Mouse (Mus musculus) gastrocnemius, adult 8-10 months (tissue): ENCODE data around the gene Trim3. TPM values are rescaled to one million over a fixed set of nuclear protein-coding genes. Genes with fewer than 3 reads are reported as not detected.

Experiments used
- DNase-seq, 2 experiments: peaks; one replicate each; pipeline ENCODE4 v3.0.0; 2022; ENCODE audit warnings: low spot score in 2 of 2
- total RNA-seq, 4 experiments: library from RNA; stranded (reverse); gene quantifications; 2 replicates each; pipeline ENCODE4 v1.2.4; 2022

Trim3 gene
- total RNA-seq, 4 experiments from 2014 or later, result 10.0 to 14.9 (median 12.3) TPM

GRCm38 (mm10) chr7:105611767-105612166 lies 21.6 kb downstream of the Trim3 start:
- DNase-seq, result no peak

DNA sequence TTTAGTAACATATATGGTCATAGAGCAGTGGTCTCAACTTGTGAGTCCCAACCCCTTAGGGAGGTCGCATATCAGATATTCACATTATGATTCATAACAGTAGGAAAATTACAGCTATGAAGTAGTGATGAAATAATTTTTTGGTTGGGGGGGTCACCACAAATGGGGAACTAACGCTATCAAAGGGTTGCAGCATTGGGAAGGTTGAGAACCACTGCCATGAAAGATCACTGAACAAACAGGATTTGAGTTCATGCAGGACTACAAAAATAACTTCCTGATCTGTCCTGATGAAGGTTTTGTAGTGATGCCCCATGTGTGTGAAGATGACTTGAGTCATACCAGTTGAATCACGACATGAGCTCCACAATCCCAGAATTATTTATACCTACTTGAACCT lies 24.9 kb downstream of the Trim3 start:
- DNase-seq, result no peak

GRCm38 (mm10) chr7:105602860-105603623 lies 30.3 kb downstream of the Trim3 start:
- peak; percentile 29 to 34 for DNase-seq

DNA sequence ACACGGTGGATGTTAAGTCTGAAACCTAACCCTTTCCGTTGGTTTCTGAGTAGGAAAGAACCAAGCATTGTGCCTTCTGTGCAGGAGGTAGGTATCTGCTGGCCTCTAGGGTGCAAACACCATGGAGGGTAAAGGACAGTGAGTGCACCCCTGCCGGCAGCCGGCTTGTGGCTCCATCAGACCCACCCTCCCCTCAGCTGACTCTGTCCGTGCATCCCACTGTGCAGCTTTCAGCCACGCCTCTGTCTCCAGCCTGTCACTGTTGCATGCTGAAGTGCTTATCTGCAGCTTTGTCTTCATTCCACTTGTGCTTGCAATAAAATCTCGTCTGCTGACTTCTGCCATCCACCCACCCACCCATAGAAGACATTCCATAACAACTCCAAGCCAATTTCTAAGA lies 43.3 kb downstream of the Trim3 start:
- DNase-seq, result no peak

GRCm38 (mm10) chr7:105588325-105588912 lies 45.0 kb downstream of the Trim3 start:
- DNase-seq, result no peak

DNA sequence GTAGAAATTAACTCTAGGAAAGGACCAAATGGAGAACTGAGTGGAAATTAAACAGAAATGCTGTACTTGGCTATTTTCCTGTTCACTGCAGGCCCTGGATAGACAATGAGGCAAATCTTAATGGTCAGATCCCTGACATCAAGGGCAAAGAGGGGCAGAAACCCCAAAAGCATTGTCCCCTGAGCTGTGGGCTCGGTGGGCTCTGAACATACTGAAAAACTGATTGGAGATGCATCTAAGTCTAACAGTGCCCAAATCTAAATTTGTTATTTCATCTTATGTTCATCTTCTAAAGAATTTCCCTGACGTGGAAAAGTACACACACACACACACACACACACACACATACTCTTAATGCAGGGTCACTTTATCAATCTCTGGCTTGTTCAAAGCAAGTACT lies 51.4 kb downstream of the Trim3 start:
- DNase-seq, result no peak

GRCm38 (mm10) chr7:105581094-105581703 lies 52.2 kb downstream of the Trim3 start, which contains the start of gene Apbb1:
Apbb1 (minus strand) TSS chr7:105581653.
- peak; percentile 58 to 65 for DNase-seq

- DNase-seq, result no peak
Observed at GRCm38 (mm10) chr7:105580627-105581089, 52.7 kb downstream of the Trim3 start.

- no peak for DNase-seq
Observed at GRCm38 (mm10) chr7:105578481-105578880, 54.9 kb downstream of the Trim3 start.

DNA sequence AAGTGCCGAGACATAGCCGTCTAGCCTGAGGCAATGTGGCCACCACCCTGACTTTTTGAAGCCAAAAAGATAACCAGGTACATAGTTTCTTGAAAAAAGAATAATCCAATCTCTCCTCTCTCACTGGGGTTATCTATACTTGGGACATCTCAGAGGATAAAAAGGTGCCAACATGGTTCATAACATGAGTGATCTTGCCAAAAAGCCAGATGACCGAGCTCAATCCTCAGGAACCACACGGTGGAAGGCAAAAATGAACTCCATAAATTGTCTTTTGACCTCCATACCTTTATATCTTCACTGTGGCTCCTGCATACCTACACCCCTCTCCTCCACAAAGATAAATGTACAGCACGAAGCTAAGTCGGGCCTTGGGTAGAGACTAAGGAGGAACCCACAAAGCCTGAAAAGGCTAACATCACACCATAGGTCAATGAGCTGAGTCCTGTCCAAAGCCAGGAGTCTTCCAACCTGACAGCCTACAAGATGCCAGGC lies 55.9 kb downstream of the Trim3 start:
- DNase-seq, result no peak

DNA sequence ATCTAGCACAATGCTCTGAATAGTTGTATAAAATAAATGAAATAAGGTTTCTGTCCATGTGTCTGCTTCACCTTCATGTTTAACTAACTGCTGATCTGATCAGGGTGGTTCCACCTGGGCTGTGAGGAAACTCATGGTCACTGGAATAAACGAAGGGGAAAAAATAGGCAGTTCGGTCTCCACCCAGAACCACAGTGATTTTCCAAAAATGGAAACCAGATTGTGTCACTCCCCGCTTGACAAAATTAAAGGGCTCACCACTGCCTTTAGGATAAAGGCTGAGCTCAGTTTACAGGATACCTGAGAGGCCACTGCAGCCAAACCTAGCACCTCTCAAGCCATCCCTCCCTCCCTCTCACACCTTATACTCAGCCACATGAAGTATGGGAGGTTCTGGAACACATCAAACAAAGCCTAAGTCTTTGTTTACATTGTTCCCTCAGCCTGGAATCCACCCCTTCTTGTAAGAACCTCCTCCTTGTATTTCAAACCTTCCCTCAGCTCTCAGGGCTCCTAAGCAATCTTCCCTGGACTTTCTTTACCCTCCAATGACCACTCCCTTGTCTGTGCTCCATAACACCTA lies 57.1 kb downstream of the Trim3 start:
- DNase-seq, result no peak

DNA sequence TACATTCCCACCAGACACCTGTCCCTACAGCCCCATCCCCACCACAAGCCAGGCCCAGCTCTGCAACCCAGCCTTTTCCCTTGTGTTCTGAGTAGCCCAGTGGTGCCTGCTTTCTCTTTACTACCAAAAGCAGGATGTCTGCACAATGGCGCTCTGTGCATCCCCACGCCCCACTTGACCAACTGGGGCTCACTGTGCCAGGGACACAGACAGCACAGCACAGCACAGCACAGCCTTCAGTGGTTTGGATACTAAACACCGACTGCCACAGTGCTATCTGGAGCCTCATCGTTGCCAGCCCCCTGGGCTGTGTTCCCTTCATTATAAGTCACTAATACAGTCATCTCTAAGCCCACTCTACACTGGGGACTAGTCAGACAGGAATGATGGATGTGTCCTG lies 58.8 kb downstream of the Trim3 start:
- no peak for DNase-seq

GRCm38 (mm10) chr7:105572949-105573348 lies 60.4 kb downstream of the Trim3 start:
- no peak for DNase-seq

DNA sequence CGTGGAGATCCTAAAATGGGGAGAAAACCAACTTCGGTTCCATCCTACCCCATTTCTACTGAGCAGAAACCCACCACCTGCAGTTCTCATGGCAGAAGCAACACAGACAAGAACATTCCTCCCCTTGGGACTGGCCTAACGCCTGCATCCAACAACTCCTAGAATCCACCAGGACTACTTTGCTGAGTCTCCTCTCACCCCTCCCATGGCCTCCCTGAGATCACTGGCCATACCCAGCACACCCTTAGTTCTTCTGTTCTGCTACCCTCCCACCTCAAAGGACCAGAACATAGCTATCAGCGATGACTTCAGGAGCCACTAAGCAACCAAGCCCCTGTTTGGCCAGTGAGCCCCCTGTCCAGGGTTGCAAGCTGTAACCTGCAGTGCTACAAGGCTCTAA lies 62.6 kb downstream of the Trim3 start:
- DNase-seq, result no peak

- DNase-seq, result no peak
Observed at GRCm38 (mm10) chr7:105569512-105570496, 63.6 kb downstream of the Trim3 start.

DNA sequence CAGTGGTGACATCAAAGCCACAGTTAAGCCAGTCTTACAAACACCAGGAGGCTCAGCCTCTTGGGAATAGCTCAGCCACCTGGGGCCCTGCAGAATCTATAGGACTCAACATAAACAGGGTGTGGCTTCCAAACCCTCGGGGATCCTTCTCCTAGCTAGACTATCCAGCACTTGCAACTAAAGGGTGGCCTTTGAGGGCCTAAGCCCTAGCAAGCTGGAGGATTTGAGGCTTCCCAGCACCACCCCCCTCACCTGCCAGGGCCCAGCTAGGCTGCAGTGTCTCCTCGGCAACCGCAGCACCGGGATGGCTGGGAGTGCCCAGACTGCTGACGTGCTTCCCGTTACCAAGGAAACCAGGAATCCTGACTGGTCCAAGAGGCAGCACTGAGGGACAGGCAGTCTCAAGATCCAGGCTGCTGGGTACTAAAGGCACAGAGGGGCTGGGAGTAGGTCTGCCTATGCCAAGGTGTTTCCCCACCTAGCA lies 64.3 kb downstream of the Trim3 start:
- DNase-seq, result no peak

DNA sequence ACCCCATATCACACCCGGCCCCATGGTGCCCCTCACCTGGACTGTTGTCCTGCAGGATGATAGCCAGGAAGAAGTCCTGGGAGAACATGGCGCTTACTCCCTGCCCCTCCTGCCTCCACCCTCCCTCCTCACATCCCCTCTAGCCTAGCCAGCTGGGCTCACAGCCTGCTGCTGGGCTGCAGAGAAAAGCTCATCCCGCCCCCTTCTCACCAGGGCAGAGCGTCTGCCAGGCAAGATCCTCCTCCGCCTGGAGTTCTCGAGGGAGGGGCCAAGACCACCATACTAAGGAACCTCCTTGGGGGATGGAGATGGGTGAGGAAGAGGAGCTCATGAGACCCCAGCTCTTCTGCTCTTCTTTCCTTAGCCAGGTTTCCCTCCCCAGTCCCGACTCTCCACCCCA lies 64.8 kb downstream of the Trim3 start:
- DNase-seq, result no peak

GRCm38 (mm10) chr7:105565071-105565836 lies 68.1 kb downstream of the Trim3 start:
- DNase-seq, result no peak

GRCm38 (mm10) chr7:105563367-105563766 lies 70.0 kb downstream of the Trim3 start:
- no peak for DNase-seq

DNA sequence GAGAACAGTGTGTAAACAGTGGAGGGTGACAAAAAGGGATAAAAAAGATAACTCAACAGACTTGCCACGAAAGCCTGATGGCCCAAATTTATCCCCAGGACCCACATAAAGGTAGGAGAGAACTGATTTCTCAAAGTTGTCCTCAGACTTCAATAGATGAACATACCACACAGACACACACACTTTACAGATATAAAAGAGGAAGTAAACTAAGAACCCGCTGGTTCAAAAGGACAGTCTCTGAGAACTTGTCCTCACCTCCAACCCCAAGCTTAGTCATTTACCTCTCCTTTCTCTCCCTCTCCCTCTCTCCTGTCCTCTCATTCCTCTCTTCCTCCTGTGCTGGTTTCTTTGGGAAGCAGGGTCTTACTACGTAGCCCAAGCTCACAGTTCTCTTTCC lies 71.1 kb downstream of the Trim3 start:
- DNase-seq, result no peak
